Mouse (Mus musculus) intestine, postnatal 0 days (tissue): ENCODE results near the gene H3f3b. TPM values are rescaled to one million over a fixed set of nuclear protein-coding genes. Genes with fewer than 3 reads are reported as not detected.

Source experiments
- ATAC-seq: fragments of 200-750 bp; cut with Nextera tagmentation; 2 replicates; pipeline ENCODE4 v1.8.0; 2017; ENCODE audit warnings: mild to moderate bottlenecking, moderate TSS enrichment, moderate library complexity
- H3K27ac ChIP-seq: fragments of 300-500 bp; sonication (generic); 2 replicates; pipeline ENCODE4 v1.5.1; 2014; ENCODE audit warnings: mild to moderate bottlenecking, low read depth, low read length, moderate library complexity
- H3K27me3 ChIP-seq: fragments of 300-500 bp; sonication (generic); replicated peaks from 2 replicates; pipeline ENCODE4 v1.6.1; 2014; ENCODE audit warnings: low read length, mixed read lengths; ENCODE audit not compliant: control insufficient read depth, insufficient read depth
- H3K36me3 ChIP-seq: fragments of 300-500 bp; sonication (generic); 2 replicates; pipeline ENCODE4 v1.6.1; 2014; ENCODE audit warnings: mild to moderate bottlenecking, moderate library complexity; ENCODE audit not compliant: control insufficient read depth, insufficient read depth
- H3K4me1 ChIP-seq: fragments of 300-500 bp; sonication (generic); replicated peaks from 2 replicates; pipeline ENCODE4 v1.6.1; 2014; ENCODE audit warnings: antibody characterized with exemption, low read length, mixed read lengths; ENCODE audit not compliant: control insufficient read depth, insufficient read depth
- H3K4me2 ChIP-seq: fragments of 300-500 bp; sonication (generic); replicated peaks from 2 replicates; pipeline ENCODE4 v1.6.1; 2014; ENCODE audit warnings: low read depth, mild to moderate bottlenecking, moderate library complexity
- H3K4me3 ChIP-seq: fragments of 300-500 bp; sonication (generic); 2 replicates; pipeline ENCODE4 v1.5.1; 2014; ENCODE audit warnings: low read depth, low read length
- H3K9ac ChIP-seq: fragments of 300-500 bp; sonication (generic); 2 replicates; pipeline ENCODE4 v1.6.1; 2014; ENCODE audit warnings: mild to moderate bottlenecking, low read depth, low read length
- H3K9me3 ChIP-seq: fragments of 300-500 bp; sonication (generic); 2 replicates; pipeline ENCODE4 v1.6.1; 2016; ENCODE audit warnings: mixed run types; ENCODE audit not compliant: control insufficient read depth
- CTCF ChIP-seq: sonication (generic); IDR thresholded peaks from 2 replicates; pipeline ENCODE4 v1.5.1; 2016; ENCODE audit warnings: low read depth, mild to moderate bottlenecking, control low read depth, antibody characterized with exemption, moderate library complexity
- WGBS: fragments of 180-500 bp; shearing (Covaris S2); extraction: QIAGEN DNeasy Blood & Tissue Kit; methylation state at CpG from one replicate; pipeline ENCODE4 v1.1.7; 2014; 5-methylcytosine and 5-hydroxymethylcytosine counted together
- polyA plus RNA-seq: library from polyadenylated mRNA; unstranded; fragments of >200 nt; fragmentation: Nextera tagmentation; extraction: Ambion mirVana; gene quantifications from 2 replicates; pipeline ENCODE4 v1.2.1, GENCODE M21; 2015

The H3f3b gene
- polyA plus RNA-seq, 1 experiment from 2014 or later, result 1,144 TPM

DNA sequence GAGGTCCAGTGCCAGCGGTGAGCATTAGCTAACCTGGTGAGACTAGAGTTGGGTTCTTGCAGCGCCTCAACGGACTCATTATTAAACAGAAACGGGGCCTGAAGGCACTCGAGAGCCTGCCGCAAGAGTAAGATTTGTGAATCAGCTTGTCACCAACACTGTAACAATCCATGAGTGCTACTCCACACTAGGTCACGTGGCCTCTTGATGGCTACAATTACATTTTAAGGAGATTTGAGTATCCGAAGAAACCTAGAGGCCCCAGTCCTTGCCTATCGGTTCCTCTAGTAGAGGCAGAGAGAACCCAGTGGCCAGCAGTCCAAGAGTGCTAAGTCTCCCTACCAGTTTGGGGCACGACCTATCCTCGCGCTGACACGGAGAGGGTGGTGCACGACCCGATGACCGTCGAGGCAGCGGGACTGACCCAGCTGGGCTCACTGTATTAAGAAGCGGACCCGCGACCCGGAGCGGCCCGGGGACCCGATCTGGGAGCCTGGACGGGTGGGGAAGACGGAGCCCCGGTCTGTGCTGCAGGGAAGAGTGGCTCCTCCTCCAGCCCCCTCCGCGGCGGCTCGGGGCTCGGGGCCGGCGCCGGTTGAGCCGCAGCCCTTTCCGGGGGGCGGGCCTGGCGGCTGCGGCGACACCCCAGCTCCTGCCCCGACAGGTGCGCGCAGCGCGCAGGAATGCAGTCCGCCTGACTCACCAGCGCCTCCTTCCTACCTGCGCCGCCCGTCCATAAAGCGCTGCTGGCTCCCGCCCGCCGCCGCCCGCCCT lies 53.3 kb downstream of the H3f3b start, which contains the start of gene Itgb4:
TSS of gene Itgb4 (plus strand) at position 401 of the 774 bp plus-strand sequence.
- Histone ChIP-seq H3K27me3 (no peaks in the 10 kb centered on the region), H3K9ac (peak within 1 kb of the TSS; percentile 60), H3K36me3 (peaks cover 8% of the 10 kb centered on the region), H3K4me1 (0 out of 2 replicates have a peak, but pooled peaks cover 12% of the 10 kb centered on the region), H3K9me3 (no peaks in the 10 kb centered on the region), H3K27ac (peak within 1 kb of the TSS; percentile 89), H3K4me2 (peak within 1 kb of the TSS; percentile 88), H3K4me3 (peak within 1 kb of the TSS; percentile 64)
- WGBS, result 12% methylated on average over 44 of the region's 58 CpGs
- peak; percentile 88 for ATAC-seq
- TF ChIP-seq CTCF, result peak; percentile 76

Other genes starting within 250 kb of the H3f3b start
- gene Caskin2, start 214.3 kb downstream of the H3f3b start, polyA plus RNA-seq, result 7.4 and 7.6 TPM in 2 replicates
- gene Tsen54, start 213.2 kb downstream of the H3f3b start, polyA plus RNA-seq, result 16.7 and 17.0 TPM in 2 replicates
- gene Llgl2, start 203.9 kb downstream of the H3f3b start, polyA plus RNA-seq, result 60.5 and 61.8 TPM in 2 replicates
- gene Myo15b, start 169.6 kb downstream of the H3f3b start, polyA plus RNA-seq, result 332 and 377 TPM in 2 replicates
- 1.9 and 3.4 TPM in 2 replicates for gene Smim5, start 128.0 kb downstream of the H3f3b start, polyA plus RNA-seq
- 29.6 and 32.9 TPM in 2 replicates for gene Smim6, start 115.9 kb downstream of the H3f3b start, polyA plus RNA-seq
- 27.5 and 28.8 TPM in 2 replicates for gene Sap30bp, start 94.7 kb downstream of the H3f3b start, polyA plus RNA-seq
- 6.8 and 8.2 TPM in 2 replicates for gene Recql5, start 94.5 kb downstream of the H3f3b start, polyA plus RNA-seq
- gene Itgb4, start 53.3 kb downstream of the H3f3b start, polyA plus RNA-seq, result 16.6 and 17.8 TPM in 2 replicates
- gene Galk1, start 15.2 kb downstream of the H3f3b start, polyA plus RNA-seq, result 387 and 418 TPM in 2 replicates
- gene Unk, start 2.4 kb upstream of the H3f3b start, polyA plus RNA-seq, result 7.4 and 8.8 TPM in 2 replicates
- gene Unc13d, start 50.0 kb upstream of the H3f3b start, polyA plus RNA-seq, result 1.1 and 1.2 TPM in 2 replicates
- 179 and 201 TPM in 2 replicates for gene Wbp2, start 59.0 kb upstream of the H3f3b start, polyA plus RNA-seq
- gene Trim47, start 99.2 kb upstream of the H3f3b start, polyA plus RNA-seq, result 15.7 and 16.1 TPM in 2 replicates
- 3.1 and 3.3 TPM in 2 replicates for gene Trim65, start 103.2 kb upstream of the H3f3b start, polyA plus RNA-seq
- 35.6 and 38.5 TPM in 2 replicates for gene Mrpl38, start 110.9 kb upstream of the H3f3b start, polyA plus RNA-seq
- gene Fbf1, start 140.2 kb upstream of the H3f3b start, polyA plus RNA-seq, result 3.7 and 4.8 TPM in 2 replicates
- 64.6 and 66.8 TPM in 2 replicates for gene Ten1, start 170.9 kb upstream of the H3f3b start, polyA plus RNA-seq
- gene Acox1, start 171.1 kb upstream of the H3f3b start, polyA plus RNA-seq, result 98.9 and 114 TPM in 2 replicates
- 1.2 and 1.3 TPM in 2 replicates for gene Evpl, start 210.1 kb upstream of the H3f3b start, polyA plus RNA-seq
- gene Srp68, start 246.3 kb upstream of the H3f3b start, polyA plus RNA-seq, result 45.2 and 48.7 TPM in 2 replicates